Mouse (Mus musculus) small intestine, adult 2 months (tissue): ENCODE data around the gene Diaph2.

ENCODE experiments used
- CTCF ChIP-seq: fragments of 200-500 bp; IDR thresholded peaks from 2 replicates; pipeline ENCODE4 v1.5.1; 2012; ENCODE audit warnings: low read depth, mild to moderate bottlenecking, control low read depth, inconsistent platforms, low read length, moderate library complexity, mixed read lengths; ENCODE audit not compliant: insufficient replicate concordance, insufficient read length; ENCODE audit errors: extremely low read depth
- POLR2A ChIP-seq: fragments of 200-500 bp; IDR thresholded peaks from 2 replicates; pipeline ENCODE4 v1.6.1; 2012; ENCODE audit warnings: low read depth, mild to moderate bottlenecking, control low read depth, inconsistent platforms, low read length, moderate library complexity

GRCm38 (mm10) chrX:130281484-130281883 is 531.9 kb downstream of the Diaph2 start:
- TF ChIP-seq CTCF, result no peak
- TF ChIP-seq POLR2A, result no peak
